Mouse (Mus musculus): ENCODE results near the gene Dnmt3a. TPM values are rescaled to one million over a fixed set of nuclear protein-coding genes. Genes with fewer than 3 reads are reported as not detected.
A peak's percentile ranks its signal among the peaks of the same experiment; 100 is the strongest.

Gene Dnmt3a
- polyA plus RNA-seq, 1 experiment: 7.0 TPM

DNA sequence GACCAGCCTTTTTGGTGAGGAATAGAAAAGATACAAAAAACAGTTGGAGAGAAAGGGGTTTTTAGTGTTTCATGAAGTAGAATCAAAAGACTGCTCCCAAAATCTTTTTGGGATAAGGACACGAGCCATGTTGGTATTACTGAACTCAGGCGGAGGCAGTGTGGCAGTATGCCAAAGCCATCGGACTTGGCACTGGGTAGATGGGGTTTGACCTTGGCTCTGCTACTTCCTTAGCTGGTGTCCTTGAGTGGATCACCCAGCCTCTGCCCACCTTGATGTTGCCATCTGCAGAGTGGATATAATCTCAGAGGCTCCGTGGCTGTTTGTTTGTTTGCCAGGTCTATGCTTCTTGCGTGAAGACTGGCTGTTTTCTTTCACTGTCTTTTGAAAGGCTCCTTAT lies 11.8 kb downstream of the Dnmt3a start:
- H3K27ac ChIP-seq (ENCODE audit: control insufficient read depth, insufficient read depth, low read depth, low read length): no peak overlapping the region
- H3K4me1 ChIP-seq (ENCODE audit: control insufficient read depth, insufficient read depth, low read length): peaks cover 6% of the 10 kb centered on the region; the same call in 1 of the 2 replicates
- H3K27me3 ChIP-seq (ENCODE audit: control insufficient read depth, insufficient read depth, low read length): no peaks in the 10 kb centered on the region
- TF ChIP-seq CTCF (IDR thresholded peaks at IDR 0.05; ENCODE audit: control insufficient read depth, insufficient read depth, insufficient replicate concordance, low read depth, low read length): no peak
- no peak for TF ChIP-seq POLR2A (IDR thresholded peaks at IDR 0.05; ENCODE audit: control insufficient read depth, low read depth, low read length)
- no peak overlapping the region for H3K4me3 ChIP-seq (ENCODE audit: control insufficient read depth, low read depth, low read length)
- no peaks in the 10 kb centered on the region for H3K36me3 ChIP-seq (ENCODE audit: control insufficient read depth, insufficient read depth, low read length)

DNA sequence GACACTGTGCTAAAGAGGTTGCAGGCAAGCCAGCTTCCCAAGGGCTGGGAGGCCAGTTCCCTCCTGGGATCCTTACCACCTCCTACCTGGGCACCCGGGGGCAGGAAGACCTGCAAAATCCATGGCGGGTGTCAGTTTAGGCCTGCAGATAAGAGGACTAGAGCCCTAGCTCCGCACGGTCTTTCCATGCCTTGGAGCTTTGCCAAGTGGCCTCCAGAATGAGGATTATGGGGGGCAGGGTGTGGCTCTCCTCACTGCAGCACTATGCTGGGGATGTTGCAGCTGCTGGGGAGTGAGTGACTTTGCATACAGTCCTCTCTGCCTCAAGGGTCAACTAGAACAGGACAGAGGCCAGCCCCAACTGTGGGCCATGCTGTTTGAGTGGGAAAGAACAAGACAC lies 14.1 kb downstream of the Dnmt3a start:
- TF ChIP-seq CTCF (IDR thresholded peaks at IDR 0.05; ENCODE audit: control insufficient read depth, insufficient read depth, insufficient replicate concordance, low read depth, low read length) (no peak), POLR2A (IDR thresholded peaks at IDR 0.05; ENCODE audit: control insufficient read depth, low read depth, low read length) (no peak)
- Histone ChIP-seq H3K4me3 (ENCODE audit: control insufficient read depth, low read depth, low read length) (no peak overlapping the region), H3K4me1 (ENCODE audit: control insufficient read depth, insufficient read depth, low read length) (peaks cover 6% of the 10 kb centered on the region; the same call in 1 of the 2 replicates), H3K27ac (ENCODE audit: control insufficient read depth, insufficient read depth, low read depth, low read length) (no peak overlapping the region), H3K27me3 (ENCODE audit: control insufficient read depth, insufficient read depth, low read length) (no peaks in the 10 kb centered on the region), H3K36me3 (ENCODE audit: control insufficient read depth, insufficient read depth, low read length) (no peaks in the 10 kb centered on the region)

DNA sequence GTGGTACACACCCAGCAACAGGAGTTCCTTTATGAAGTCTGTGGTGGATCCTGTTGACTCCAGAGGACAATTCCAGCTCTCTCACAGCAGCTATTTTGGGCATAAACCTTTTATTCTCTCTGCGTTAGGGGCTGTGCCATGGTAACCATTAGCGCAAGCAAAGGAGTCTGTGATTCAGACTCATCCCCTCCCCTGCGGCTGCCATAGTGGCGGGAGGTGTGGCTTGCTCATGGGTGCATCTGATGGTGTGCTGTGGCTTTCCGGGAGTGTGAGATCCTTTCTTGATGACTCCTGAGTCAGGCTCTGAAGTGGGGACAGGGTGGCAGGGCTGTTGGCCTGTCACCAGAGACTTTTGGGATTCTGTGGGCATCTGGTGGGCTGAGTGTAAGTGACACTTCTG lies 17.6 kb downstream of the Dnmt3a start:
- Histone ChIP-seq H3K4me1 (ENCODE audit: control insufficient read depth, insufficient read depth, low read length) (peaks cover 8% of the 10 kb centered on the region), H3K27ac (ENCODE audit: control insufficient read depth, insufficient read depth, low read depth, low read length) (no peak overlapping the region), H3K36me3 (ENCODE audit: control insufficient read depth, insufficient read depth, low read length) (no peaks in the 10 kb centered on the region), H3K4me3 (ENCODE audit: control insufficient read depth, low read depth, low read length) (no peak overlapping the region), H3K27me3 (ENCODE audit: control insufficient read depth, insufficient read depth, low read length) (no peaks in the 10 kb centered on the region)
- no peak for TF ChIP-seq POLR2A (IDR thresholded peaks at IDR 0.05; ENCODE audit: control insufficient read depth, low read depth, low read length)

DNA sequence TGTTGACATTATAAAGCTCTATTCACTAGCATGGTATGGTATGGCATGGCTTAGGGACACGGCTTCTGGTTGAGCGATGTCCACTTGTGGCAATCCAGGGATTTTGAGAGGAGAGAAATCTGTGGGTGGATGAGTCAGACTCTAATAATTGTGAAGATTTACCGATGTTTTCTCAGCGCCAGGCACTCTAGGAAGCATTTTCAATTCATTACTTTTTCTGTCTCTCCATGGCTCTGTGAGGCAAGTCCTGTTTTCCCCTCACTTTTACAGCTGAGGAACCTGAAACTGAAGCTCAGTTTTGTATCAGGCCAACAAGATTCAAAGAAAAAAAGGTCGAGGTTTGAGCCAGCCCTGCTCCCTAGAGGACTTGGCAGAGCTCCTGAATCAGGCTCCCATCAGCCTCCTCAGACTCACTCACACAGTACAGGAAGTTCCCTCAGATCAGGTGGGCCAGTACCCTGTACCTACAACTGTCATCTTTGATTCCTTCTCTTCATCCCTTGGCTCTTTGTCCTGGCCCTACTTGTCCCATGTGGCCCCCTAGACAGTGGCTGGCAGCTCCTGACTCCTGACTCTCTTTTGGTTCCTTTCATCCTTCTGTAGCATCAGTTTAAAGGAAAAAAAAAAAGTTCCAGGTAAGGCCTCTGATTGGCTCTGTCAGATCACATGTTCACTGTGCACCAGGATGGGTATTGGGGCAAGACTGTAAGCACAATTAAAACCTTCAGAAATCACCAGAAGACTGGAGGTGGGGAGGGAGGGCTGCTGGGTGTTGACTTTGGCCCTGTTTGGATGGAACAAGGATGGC lies 19.3 kb downstream of the Dnmt3a start:
- peaks cover 8% of the 10 kb centered on the region for H3K4me1 ChIP-seq (ENCODE audit: control insufficient read depth, insufficient read depth, low read length)
- no peaks in the 10 kb centered on the region for H3K36me3 ChIP-seq (ENCODE audit: control insufficient read depth, insufficient read depth, low read length)
- H3K4me3 ChIP-seq (ENCODE audit: control insufficient read depth, low read depth, low read length): peak overlapping the region; percentile 11; the same call in 1 of the 2 replicates
- TF ChIP-seq POLR2A (IDR thresholded peaks at IDR 0.05; ENCODE audit: control insufficient read depth, low read depth, low read length) (no peak), CTCF (IDR thresholded peaks at IDR 0.05; ENCODE audit: control insufficient read depth, insufficient read depth, insufficient replicate concordance, low read depth, low read length) (no peak)
- H3K27ac ChIP-seq (ENCODE audit: control insufficient read depth, insufficient read depth, low read depth, low read length): no peak overlapping the region
- no peaks in the 10 kb centered on the region for H3K27me3 ChIP-seq (ENCODE audit: control insufficient read depth, insufficient read depth, low read length)

DNA sequence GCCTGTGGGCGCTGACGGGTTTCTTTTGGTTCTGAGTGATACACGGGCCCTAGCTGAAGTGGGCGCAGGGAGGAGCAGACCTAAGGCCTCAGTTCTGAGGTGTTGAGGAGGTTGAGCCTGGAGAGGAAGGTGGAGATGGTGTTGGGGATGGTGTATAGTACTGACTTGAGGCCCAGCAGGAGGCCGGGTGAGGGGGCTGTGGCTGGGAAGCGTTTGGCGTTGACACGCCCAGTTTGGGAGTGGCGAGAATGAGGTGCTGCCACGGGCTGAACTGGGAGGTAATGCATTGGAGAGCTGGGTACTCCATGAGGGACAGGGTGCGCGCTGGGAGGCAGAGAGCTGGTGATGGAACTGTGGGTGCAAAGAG lies 19.9 kb downstream of the Dnmt3a start:
- no peaks in the 10 kb centered on the region for H3K36me3 ChIP-seq (ENCODE audit: control insufficient read depth, insufficient read depth, low read length)
- no peak for TF ChIP-seq CTCF (IDR thresholded peaks at IDR 0.05; ENCODE audit: control insufficient read depth, insufficient read depth, insufficient replicate concordance, low read depth, low read length)
- TF ChIP-seq POLR2A (IDR thresholded peaks at IDR 0.05; ENCODE audit: control insufficient read depth, low read depth, low read length): no peak
- peak overlapping the region; percentile 11; the same call in 1 of the 2 replicates for H3K4me3 ChIP-seq (ENCODE audit: control insufficient read depth, low read depth, low read length)
- no peak overlapping the region; the same call in 1 of the 2 replicates for H3K27ac ChIP-seq (ENCODE audit: control insufficient read depth, insufficient read depth, low read depth, low read length)
- H3K4me1 ChIP-seq (ENCODE audit: control insufficient read depth, insufficient read depth, low read length): peaks cover 8% of the 10 kb centered on the region
- H3K27me3 ChIP-seq (ENCODE audit: control insufficient read depth, insufficient read depth, low read length): no peaks in the 10 kb centered on the region

DNA sequence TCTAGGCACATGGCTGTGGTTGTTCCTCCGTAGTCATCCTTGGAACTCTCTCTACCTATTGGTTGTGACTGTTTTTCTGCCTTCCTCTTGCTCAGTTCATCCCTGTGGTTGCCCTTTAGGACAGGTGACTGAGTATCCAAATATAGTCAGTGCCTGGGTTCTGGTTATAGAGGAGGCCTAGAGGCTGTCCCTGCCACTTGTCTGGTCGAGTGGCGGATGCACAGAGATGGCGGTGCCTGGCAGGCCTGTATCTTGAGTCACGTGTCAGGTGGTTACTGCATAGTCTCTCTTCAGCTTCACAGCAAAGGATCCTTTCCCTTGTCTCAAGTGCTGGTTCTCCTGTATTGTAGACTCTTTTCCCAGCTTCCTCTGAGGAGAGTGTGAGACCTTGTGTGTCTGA lies 22.0 kb downstream of the Dnmt3a start:
- no peaks in the 10 kb centered on the region for H3K36me3 ChIP-seq (ENCODE audit: control insufficient read depth, insufficient read depth, low read length)
- no peaks in the 10 kb centered on the region for H3K27me3 ChIP-seq (ENCODE audit: control insufficient read depth, insufficient read depth, low read length)
- no peak for TF ChIP-seq POLR2A (IDR thresholded peaks at IDR 0.05; ENCODE audit: control insufficient read depth, low read depth, low read length)
- no peak for TF ChIP-seq CTCF (IDR thresholded peaks at IDR 0.05; ENCODE audit: control insufficient read depth, insufficient read depth, insufficient replicate concordance, low read depth, low read length)
- H3K4me3 ChIP-seq (ENCODE audit: control insufficient read depth, low read depth, low read length): no peak overlapping the region
- H3K4me1 ChIP-seq (ENCODE audit: control insufficient read depth, insufficient read depth, low read length): peaks cover 8% of the 10 kb centered on the region
- H3K27ac ChIP-seq (ENCODE audit: control insufficient read depth, insufficient read depth, low read depth, low read length): no peak overlapping the region

DNA sequence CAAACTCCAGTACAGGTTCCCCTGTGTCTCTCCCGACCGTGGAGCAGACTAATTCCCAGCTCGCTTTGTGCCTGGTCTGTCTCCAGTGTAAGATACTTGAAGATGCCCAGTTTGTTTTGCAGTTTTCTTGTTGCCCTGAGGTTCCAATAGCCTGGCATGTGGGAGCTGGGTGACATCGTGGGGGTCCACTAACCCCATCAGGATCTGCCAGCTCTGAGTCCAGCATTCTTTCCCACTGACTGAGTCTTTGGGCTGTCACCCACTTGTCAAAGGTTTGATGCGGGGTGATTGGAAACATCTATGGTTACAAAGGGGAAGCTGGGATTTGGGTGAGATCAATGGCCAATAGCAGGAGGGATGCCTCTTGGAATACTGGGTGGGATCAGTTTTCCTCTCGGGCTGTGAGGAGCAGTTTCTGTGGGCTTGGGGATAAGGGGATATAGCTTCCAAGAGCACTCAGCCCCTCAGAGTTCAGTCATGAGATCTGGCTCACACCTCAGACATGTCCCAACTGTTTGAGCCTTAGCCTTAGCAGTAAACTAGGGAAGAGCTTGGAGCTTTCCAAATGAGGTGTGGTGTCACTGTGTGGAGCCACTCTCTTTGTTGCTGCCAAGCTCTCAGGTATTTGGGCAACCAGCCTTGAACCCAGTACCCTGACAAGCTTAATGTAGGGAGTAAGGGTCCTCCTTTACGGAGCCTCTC lies 27.4 kb downstream of the Dnmt3a start:
- H3K27me3 ChIP-seq (ENCODE audit: control insufficient read depth, insufficient read depth, low read length): no peaks in the 10 kb centered on the region
- H3K27ac ChIP-seq (ENCODE audit: control insufficient read depth, insufficient read depth, low read depth, low read length): no peak overlapping the region
- H3K4me3 ChIP-seq (ENCODE audit: control insufficient read depth, low read depth, low read length): no peak overlapping the region
- peaks cover 11% of the 10 kb centered on the region for H3K4me1 ChIP-seq (ENCODE audit: control insufficient read depth, insufficient read depth, low read length)
- no peaks in the 10 kb centered on the region for H3K36me3 ChIP-seq (ENCODE audit: control insufficient read depth, insufficient read depth, low read length)
- no peak for TF ChIP-seq CTCF (IDR thresholded peaks at IDR 0.05; ENCODE audit: control insufficient read depth, insufficient read depth, insufficient replicate concordance, low read depth, low read length)
- TF ChIP-seq POLR2A (IDR thresholded peaks at IDR 0.05; ENCODE audit: control insufficient read depth, low read depth, low read length): no peak

All from testis, adult 2 months (tissue).